Mouse (Mus musculus): ENCODE results near the gene Ift46. TPM values are rescaled to one million over a fixed set of nuclear protein-coding genes. Genes with fewer than 3 reads are reported as not detected.

Gene Ift46
- total and polyA plus RNA-seq, 2 experiments from 2014 or later, result 10.0 to 49.5 TPM

GRCm38 (mm10) chr9:44830506-44830905 lies 62.8 kb downstream of the Ift46 start:
- H3K4me2 ChIP-seq (ENCODE audit: low read depth, low read length), result no peak overlapping the region
- no peaks in the 10 kb centered on the region for H3K4me1 ChIP-seq (ENCODE audit: control insufficient read depth, insufficient read depth)
- WGBS, result 88% methylated on average over 2 of the region's 2 CpGs
- ATAC-seq (ENCODE audit: insufficient read depth, low read depth), result no peak
- DNase-seq (ENCODE audit: low spot score), result no peak
- H3K9me3 ChIP-seq (replicated peaks; ENCODE audit: control insufficient read depth, low read length), result no peaks in the 10 kb centered on the region
- TF ChIP-seq CTCF (IDR thresholded peaks at IDR 0.05; ENCODE audit: low read depth) (no peak), EP300 (IDR thresholded peaks at IDR 0.05; ENCODE audit: low read depth) (no peak)
- peaks cover 92% of the 10 kb centered on the region for H3K36me3 ChIP-seq (replicated peaks; ENCODE audit: control insufficient read depth, insufficient read depth, low read length)
- H3K9ac ChIP-seq (replicated peaks; ENCODE audit: low read depth, low read length), result no peak overlapping the region
- H3K27ac ChIP-seq (ENCODE audit: low read depth), result no peak overlapping the region
- H3K27me3 ChIP-seq (ENCODE audit: control insufficient read depth, insufficient read depth, low read length), result no peaks in the 10 kb centered on the region
- H3K4me3 ChIP-seq (ENCODE audit: low read depth, low read length), result no peak overlapping the region

DNA sequence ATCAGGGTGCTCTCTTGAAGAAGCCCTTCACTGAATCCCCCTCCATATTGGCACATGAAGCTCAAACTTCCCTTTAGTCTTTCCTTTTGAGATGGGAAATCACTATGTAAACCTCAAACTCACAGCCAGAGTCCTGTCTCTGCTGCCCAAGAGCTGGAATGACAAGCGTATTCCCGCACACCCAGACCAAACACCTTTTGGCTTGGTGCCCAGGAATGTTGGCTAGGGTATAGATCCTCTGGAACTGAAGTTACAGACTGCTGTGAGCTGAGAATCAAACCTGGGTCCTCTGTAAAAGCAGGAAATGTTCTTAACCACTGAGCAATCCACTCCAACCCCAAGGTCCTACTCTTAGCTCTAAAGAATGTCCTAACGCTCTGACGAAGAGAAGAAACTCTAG lies 64.6 kb downstream of the Ift46 start:
- Histone ChIP-seq H3K9ac (replicated peaks; ENCODE audit: low read depth, low read length) (no peak overlapping the region), H3K4me2 (ENCODE audit: low read depth, low read length) (no peak overlapping the region), H3K36me3 (replicated peaks; ENCODE audit: control insufficient read depth, insufficient read depth, low read length) (peaks cover 89% of the 10 kb centered on the region), H3K4me1 (ENCODE audit: control insufficient read depth, insufficient read depth) (no peaks in the 10 kb centered on the region), H3K9me3 (replicated peaks; ENCODE audit: control insufficient read depth, low read length) (no peaks in the 10 kb centered on the region), H3K27me3 (ENCODE audit: control insufficient read depth, insufficient read depth, low read length) (no peaks in the 10 kb centered on the region), H3K4me3 (ENCODE audit: low read depth, low read length) (no peak overlapping the region), H3K27ac (ENCODE audit: low read depth) (no peak overlapping the region)
- ATAC-seq (ENCODE audit: insufficient read depth, low read depth) (no peak), DNase-seq (ENCODE audit: low spot score) (no peak)
- 51% methylated on average over 4 of the region's 4 CpGs for WGBS
- TF ChIP-seq CTCF (IDR thresholded peaks at IDR 0.05; ENCODE audit: low read depth), result no peak
- no peak for TF ChIP-seq EP300 (IDR thresholded peaks at IDR 0.05; ENCODE audit: low read depth)

- Histone ChIP-seq H3K4me1 (ENCODE audit: control insufficient read depth, insufficient read depth) (no peaks in the 10 kb centered on the region), H3K27me3 (ENCODE audit: control insufficient read depth, insufficient read depth, low read length) (no peaks in the 10 kb centered on the region), H3K9ac (replicated peaks; ENCODE audit: low read depth, low read length) (no peak overlapping the region), H3K9me3 (replicated peaks; ENCODE audit: control insufficient read depth, low read length) (no peaks in the 10 kb centered on the region), H3K36me3 (replicated peaks; ENCODE audit: control insufficient read depth, insufficient read depth, low read length) (peaks cover 80% of the 10 kb centered on the region), H3K27ac (ENCODE audit: low read depth) (no peak overlapping the region), H3K4me2 (ENCODE audit: low read depth, low read length) (no peak overlapping the region), H3K4me3 (ENCODE audit: low read depth, low read length) (no peak overlapping the region)
- no peak for TF ChIP-seq EP300 (IDR thresholded peaks at IDR 0.05; ENCODE audit: low read depth)
- peak; percentile 75 for TF ChIP-seq CTCF (IDR thresholded peaks at IDR 0.05; ENCODE audit: low read depth)
- 45% methylated on average over 7 of the region's 7 CpGs for WGBS
- ATAC-seq (ENCODE audit: insufficient read depth, low read depth) (no peak), DNase-seq (ENCODE audit: low spot score) (peak; percentile 78)
These were observed 68.7 kb downstream of the Ift46 start for GRCm38 (mm10) chr9:44836439-44836838.

DNA sequence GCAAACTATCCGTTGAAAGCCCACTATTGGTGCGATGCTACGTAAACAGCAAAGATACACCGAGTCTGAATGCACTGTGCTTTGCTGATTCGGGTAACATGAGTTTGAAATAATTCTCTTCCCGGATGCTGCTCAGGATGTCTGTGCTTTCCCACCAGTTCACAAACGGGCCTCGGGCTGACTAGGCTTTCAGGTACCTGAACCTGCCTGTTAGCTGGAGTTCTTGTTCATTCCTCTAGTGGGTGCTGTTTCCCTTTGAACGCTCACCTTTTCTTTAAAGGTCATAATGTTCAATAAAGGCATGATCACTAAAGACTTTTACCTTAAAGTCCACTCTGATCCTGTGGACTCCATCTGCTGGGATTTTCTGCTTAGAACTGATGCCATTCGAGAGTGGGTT lies 73.5 kb downstream of the Ift46 start:
- Histone ChIP-seq H3K36me3 (replicated peaks; ENCODE audit: control insufficient read depth, insufficient read depth, low read length) (peaks cover 75% of the 10 kb centered on the region), H3K27me3 (ENCODE audit: control insufficient read depth, insufficient read depth, low read length) (no peaks in the 10 kb centered on the region), H3K4me3 (ENCODE audit: low read depth, low read length) (no peak overlapping the region), H3K4me1 (ENCODE audit: control insufficient read depth, insufficient read depth) (no peaks in the 10 kb centered on the region), H3K4me2 (ENCODE audit: low read depth, low read length) (no peak overlapping the region), H3K27ac (ENCODE audit: low read depth) (no peak overlapping the region), H3K9me3 (replicated peaks; ENCODE audit: control insufficient read depth, low read length) (no peaks in the 10 kb centered on the region), H3K9ac (replicated peaks; ENCODE audit: low read depth, low read length) (no peak overlapping the region)
- ATAC-seq (ENCODE audit: insufficient read depth, low read depth) (no peak), DNase-seq (ENCODE audit: low spot score) (no peak)
- TF ChIP-seq CTCF (IDR thresholded peaks at IDR 0.05; ENCODE audit: low read depth), result peak; percentile 65
- TF ChIP-seq EP300 (IDR thresholded peaks at IDR 0.05; ENCODE audit: low read depth), result no peak
- WGBS, result 85% methylated on average over 10 of the region's 10 CpGs

Other genes with a start within 250 kb of the Ift46 start
- not detected in 2 replicates for gene Cxcr5, start 206.0 kb upstream of the Ift46 start, total RNA-seq (2014; rRNA removed; ENCODE audit: low replicate concordance)
- not detected in 2 replicates for gene Cxcr5, start 206.0 kb upstream of the Ift46 start, polyA plus RNA-seq (2015; fragmentation: Nextera tagmentation; extraction: Ambion mirVana)
- gene Ddx6, start 163.0 kb upstream of the Ift46 start, total RNA-seq (2014; rRNA removed; ENCODE audit: low replicate concordance), result 30.9 and 33.9 TPM in 2 replicates
- gene Ddx6, start 163.0 kb upstream of the Ift46 start, polyA plus RNA-seq (2015; fragmentation: Nextera tagmentation; extraction: Ambion mirVana), result 10.5 and 11.0 TPM in 2 replicates
- not detected in 2 replicates for gene Treh, start 94.7 kb upstream of the Ift46 start, total RNA-seq (2014; rRNA removed; ENCODE audit: low replicate concordance)
- gene Treh, start 94.7 kb upstream of the Ift46 start, polyA plus RNA-seq (2015; fragmentation: Nextera tagmentation; extraction: Ambion mirVana), result not detected in 2 replicates
- 96.0 and 138 TPM in 2 replicates for gene Phldb1, start 32.7 kb upstream of the Ift46 start, total RNA-seq (2014; rRNA removed; ENCODE audit: low replicate concordance)
- 25.8 and 28.0 TPM in 2 replicates for gene Phldb1, start 32.7 kb upstream of the Ift46 start, polyA plus RNA-seq (2015; fragmentation: Nextera tagmentation; extraction: Ambion mirVana)
- gene Arcn1, start 63 bp upstream of the Ift46 start, total RNA-seq (2014; rRNA removed; ENCODE audit: low replicate concordance), result 71.6 and 80.1 TPM in 2 replicates
- gene Arcn1, start 63 bp upstream of the Ift46 start, polyA plus RNA-seq (2015; fragmentation: Nextera tagmentation; extraction: Ambion mirVana), result 69.5 and 78.3 TPM in 2 replicates
- gene Tmem25, start 31.4 kb downstream of the Ift46 start, total RNA-seq (2014; rRNA removed; ENCODE audit: low replicate concordance), result 2.4 and 5.2 TPM in 2 replicates
- gene Tmem25, start 31.4 kb downstream of the Ift46 start, polyA plus RNA-seq (2015; fragmentation: Nextera tagmentation; extraction: Ambion mirVana), result 3.2 and 3.4 TPM in 2 replicates
- 0.31 TPM in 1 of 2 replicates, not detected in the other for gene Ttc36, start 35.2 kb downstream of the Ift46 start, total RNA-seq (2014; rRNA removed; ENCODE audit: low replicate concordance)
- gene Ttc36, start 35.2 kb downstream of the Ift46 start, polyA plus RNA-seq (2015; fragmentation: Nextera tagmentation; extraction: Ambion mirVana), result 0.72 TPM in 1 of 2 replicates, not detected in the other
- 4.9 and 7.8 TPM in 2 replicates for gene Kmt2a, start 113.4 kb downstream of the Ift46 start, total RNA-seq (2014; rRNA removed; ENCODE audit: low replicate concordance)
- gene Kmt2a, start 113.4 kb downstream of the Ift46 start, polyA plus RNA-seq (2015; fragmentation: Nextera tagmentation; extraction: Ambion mirVana), result 4.2 and 4.4 TPM in 2 replicates
- 688 and 746 TPM in 2 replicates for gene Atp5l, start 152.8 kb downstream of the Ift46 start, total RNA-seq (2014; rRNA removed; ENCODE audit: low replicate concordance)
- 2,678 and 2,844 TPM in 2 replicates for gene Atp5l, start 152.8 kb downstream of the Ift46 start, polyA plus RNA-seq (2015; fragmentation: Nextera tagmentation; extraction: Ambion mirVana)
- 10.7 and 16.8 TPM in 2 replicates for gene Ube4a, start 197.7 kb downstream of the Ift46 start, total RNA-seq (2014; rRNA removed; ENCODE audit: low replicate concordance)
- gene Ube4a, start 197.7 kb downstream of the Ift46 start, polyA plus RNA-seq (2015; fragmentation: Nextera tagmentation; extraction: Ambion mirVana), result 9.8 and 9.9 TPM in 2 replicates
- gene Cd3g, start 212.5 kb downstream of the Ift46 start, total RNA-seq (2014; rRNA removed; ENCODE audit: low replicate concordance), result 1.2 TPM in 1 of 2 replicates, not detected in the other
- gene Cd3g, start 212.5 kb downstream of the Ift46 start, polyA plus RNA-seq (2015; fragmentation: Nextera tagmentation; extraction: Ambion mirVana), result 0.11 TPM in 1 of 2 replicates, not detected in the other
- 1.9 TPM in 1 of 2 replicates, not detected in the other for gene Cd3d, start 213.9 kb downstream of the Ift46 start, total RNA-seq (2014; rRNA removed; ENCODE audit: low replicate concordance)
- gene Cd3d, start 213.9 kb downstream of the Ift46 start, polyA plus RNA-seq (2015; fragmentation: Nextera tagmentation; extraction: Ambion mirVana), result not detected in 2 replicates
- gene Cd3e, start 241.7 kb downstream of the Ift46 start, total RNA-seq (2014; rRNA removed; ENCODE audit: low replicate concordance), result 0.27 TPM in 1 of 2 replicates, not detected in the other
- 0.14 TPM in 1 of 2 replicates, not detected in the other for gene Cd3e, start 241.7 kb downstream of the Ift46 start, polyA plus RNA-seq (2015; fragmentation: Nextera tagmentation; extraction: Ambion mirVana)